Mouse (Mus musculus) C3H10T1/2 (cell line): ENCODE results near the gene Olfr1121. TPM values are rescaled to one million over a fixed set of nuclear protein-coding genes. Genes with fewer than 3 reads are reported as not detected.

ENCODE experiments used
- polyA plus RNA-seq, 2 experiments: library from polyadenylated mRNA; unstranded; fragments of >200 nt; fragmentation: generic; extraction: Trizol; gene quantifications; one replicate each; pipeline ENCODE4 v1.2.1; 2012; ENCODE audit warnings: missing spikeins in 2 of 2

Gene Olfr1121
- polyA plus RNA-seq: not detected

DNA sequence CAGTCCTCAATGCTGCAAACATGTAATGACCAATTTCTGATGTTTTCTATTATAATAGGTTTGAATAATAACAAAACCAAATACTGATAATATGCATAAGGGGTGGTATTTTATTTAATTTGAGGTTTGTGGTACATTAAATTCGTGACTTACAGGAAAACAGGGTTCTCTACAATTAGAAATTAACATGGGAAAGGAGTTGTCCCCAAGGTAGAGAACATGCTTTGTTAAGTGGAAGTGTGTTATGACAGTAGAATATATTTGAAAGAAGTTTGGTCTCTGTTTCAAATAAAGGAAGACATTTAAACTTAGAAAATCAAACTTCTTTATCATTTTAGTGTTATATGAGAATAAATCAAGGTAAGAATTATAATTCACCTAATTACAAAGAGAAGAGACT is at the start of gene Olfr1121:
Olfr1121 (plus strand) TSS at position 301 of the 400 bp plus-strand sequence.

DNA sequence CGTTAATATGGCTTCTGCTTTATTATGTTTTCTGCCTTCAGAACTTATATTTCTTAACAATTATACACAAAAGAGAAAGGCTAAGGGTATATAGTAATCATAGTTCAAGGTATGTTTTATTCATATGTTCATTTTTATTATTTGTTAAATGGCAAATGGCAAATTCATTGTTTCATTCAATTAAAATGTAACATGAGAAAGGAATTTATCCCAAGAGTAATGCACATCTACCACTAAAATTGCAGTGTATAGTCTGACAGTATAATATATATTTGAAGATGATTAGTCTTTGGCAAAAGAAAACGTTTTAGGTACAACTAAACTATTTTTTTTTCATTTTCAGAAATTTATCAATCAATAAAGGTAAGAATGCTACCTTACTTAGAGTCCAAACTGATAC is 15.2 kb upstream of the Olfr1121 start, which contains the start of gene Olfr1120:
Olfr1120 (plus strand) TSS at position 301 of the 400 bp plus-strand sequence.

GRCm38 (mm10) chr2:87385549-87385948 is 15.9 kb downstream of the Olfr1121 start, which contains the start of gene Olfr1122:
Gene Olfr1122 (plus strand): TSS chr2:87385849.

DNA sequence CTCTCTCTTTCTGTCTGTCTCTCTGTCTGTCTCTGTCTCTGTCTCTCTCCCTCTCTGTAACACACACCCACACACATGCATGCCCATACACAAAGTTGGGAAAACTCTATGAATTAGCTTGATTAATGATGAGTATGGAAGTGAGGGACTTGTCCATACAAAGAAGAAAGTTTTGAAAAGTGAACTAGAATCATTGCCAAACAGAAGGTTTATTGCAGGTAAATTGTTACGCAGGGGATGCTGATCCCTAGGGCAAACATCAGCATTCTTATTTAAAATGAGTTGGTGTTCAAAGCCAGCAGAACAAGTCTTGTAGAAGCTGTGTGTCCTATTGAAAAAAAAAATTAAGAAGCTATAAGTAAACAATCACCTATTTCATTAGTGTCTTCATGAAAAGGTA is 46.6 kb downstream of the Olfr1121 start, which contains the start of gene Olfr1123:
Olfr1123 (plus strand) TSS at position 301 of the 400 bp plus-strand sequence.

Other genes starting within 250 kb of the Olfr1121 start
- not detected for gene Olfr1110, start 229.6 kb upstream of the Olfr1121 start, polyA plus RNA-seq
- not detected for gene Olfr1111, start 217.3 kb upstream of the Olfr1121 start, polyA plus RNA-seq
- not detected for gene Olfr1112, start 182.1 kb upstream of the Olfr1121 start, polyA plus RNA-seq
- gene Olfr1113, start 160.9 kb upstream of the Olfr1121 start, polyA plus RNA-seq: not detected
- not detected for gene Olfr1115, start 121.9 kb upstream of the Olfr1121 start, polyA plus RNA-seq
- not detected for gene Olfr1116, start 102.4 kb upstream of the Olfr1121 start, polyA plus RNA-seq
- gene Olfr1118, start 62.3 kb upstream of the Olfr1121 start, polyA plus RNA-seq: not detected
- gene Olfr1120, start 15.1 kb upstream of the Olfr1121 start, polyA plus RNA-seq: not detected
- gene Olfr1122, start 16.0 kb downstream of the Olfr1121 start, polyA plus RNA-seq: not detected
- gene Olfr1123, start 46.7 kb downstream of the Olfr1121 start, polyA plus RNA-seq: not detected
- not detected for gene Olfr1124, start 60.4 kb downstream of the Olfr1121 start, polyA plus RNA-seq
- not detected for gene Olfr1126, start 84.1 kb downstream of the Olfr1121 start, polyA plus RNA-seq
- not detected for gene Pramel7, start 127.2 kb downstream of the Olfr1121 start, polyA plus RNA-seq
- gene Pramel6, start 136.7 kb downstream of the Olfr1121 start, polyA plus RNA-seq: not detected
- not detected for gene Olfr153, start 161.9 kb downstream of the Olfr1121 start, polyA plus RNA-seq
- gene Olfr1128, start 175.6 kb downstream of the Olfr1121 start, polyA plus RNA-seq: not detected
- gene Olfr1129, start 204.0 kb downstream of the Olfr1121 start, polyA plus RNA-seq: not detected
- gene Olfr1130, start 236.3 kb downstream of the Olfr1121 start, polyA plus RNA-seq: not detected